Mouse (Mus musculus): Measurements from ENCODE around the gene Tbx10.
"Not testable (repeated sequence)": the region's sequence is repeated elsewhere in the genome, so short reads cannot be mapped to it uniquely, and the experiment has no call there.

Tbx10 gene

DNA sequence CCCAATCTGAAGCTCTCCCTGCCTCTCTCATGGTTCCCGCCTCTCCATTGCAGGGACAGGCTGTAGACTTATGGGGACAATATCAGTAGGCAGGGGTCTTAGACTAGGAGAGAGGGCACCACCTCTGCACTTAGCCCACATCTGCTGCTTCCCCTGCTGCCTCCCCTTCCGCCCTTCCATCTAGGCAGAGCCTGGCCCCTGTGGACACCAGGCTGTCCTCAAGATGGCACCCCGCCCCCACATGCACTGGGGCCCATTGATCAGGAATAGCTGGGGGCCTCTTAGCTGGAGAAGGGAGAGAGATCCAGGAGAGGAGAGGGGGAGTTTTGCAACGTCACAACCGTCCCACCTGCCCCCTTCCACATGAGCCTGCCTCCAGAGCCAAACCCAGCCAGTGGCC lies at the start of gene Tbx10:
Gene Tbx10 (plus strand): TSS at position 337 of the 400 bp plus-strand sequence.
- DNase-seq: no peak

- peak; percentile 55 for DNase-seq
These were observed 49.4 kb upstream of the Tbx10 start for GRCm38 (mm10) chr19:3942986-3943735.

- peak; percentile 71 for DNase-seq
These were observed 46.5 kb upstream of the Tbx10 start for GRCm38 (mm10) chr19:3945872-3946564.

DNA sequence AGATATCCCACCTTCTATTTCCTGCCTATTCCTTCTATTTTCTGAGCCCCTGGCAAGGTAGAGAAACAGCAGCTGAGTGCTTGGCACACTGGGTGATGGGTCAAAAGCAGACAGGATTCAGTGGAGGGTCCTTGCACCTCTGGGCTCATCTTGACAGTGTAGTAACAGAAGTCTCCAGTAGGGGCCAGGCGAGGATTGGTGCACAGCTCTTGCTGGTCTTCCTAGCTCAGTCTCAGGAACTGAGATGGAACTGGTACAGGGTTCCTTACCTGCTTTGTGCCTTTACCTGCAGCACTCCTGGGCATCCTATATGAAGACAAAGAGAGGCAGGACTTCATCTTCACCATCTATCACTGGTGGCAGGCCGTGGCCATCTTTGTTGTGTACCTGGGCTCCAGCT lies 45.8 kb upstream of the Tbx10 start:
- peak; percentile 81 for DNase-seq

GRCm38 (mm10) chr19:3947813-3948212 lies 44.7 kb upstream of the Tbx10 start:
- no peak for DNase-seq

GRCm38 (mm10) chr19:3948546-3948945 lies 44.0 kb upstream of the Tbx10 start:
- peak; percentile 33 for DNase-seq

DNA sequence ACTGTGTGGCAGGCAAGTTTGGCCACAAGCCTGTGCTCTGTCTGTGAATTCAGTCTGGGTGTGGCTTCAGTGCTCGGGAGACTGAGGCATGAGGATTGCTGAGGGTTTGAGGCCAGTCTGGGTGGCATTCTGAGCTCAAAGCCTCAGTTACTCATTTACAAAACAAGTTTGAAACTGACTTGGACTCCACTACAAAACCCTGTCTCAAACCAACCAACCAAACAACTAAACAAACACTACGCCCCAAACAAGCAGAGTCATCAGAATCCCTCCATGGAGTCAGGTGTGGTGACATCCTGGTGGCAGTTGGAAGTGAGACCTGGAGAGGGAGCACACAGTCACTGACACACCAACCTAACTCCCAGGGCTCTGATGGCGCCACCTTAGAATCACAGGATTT lies 42.2 kb upstream of the Tbx10 start:
- DNase-seq: peak; percentile 26

- DNase-seq: no peak
These were observed 41.1 kb upstream of the Tbx10 start for GRCm38 (mm10) chr19:3951461-3951860.

DNA sequence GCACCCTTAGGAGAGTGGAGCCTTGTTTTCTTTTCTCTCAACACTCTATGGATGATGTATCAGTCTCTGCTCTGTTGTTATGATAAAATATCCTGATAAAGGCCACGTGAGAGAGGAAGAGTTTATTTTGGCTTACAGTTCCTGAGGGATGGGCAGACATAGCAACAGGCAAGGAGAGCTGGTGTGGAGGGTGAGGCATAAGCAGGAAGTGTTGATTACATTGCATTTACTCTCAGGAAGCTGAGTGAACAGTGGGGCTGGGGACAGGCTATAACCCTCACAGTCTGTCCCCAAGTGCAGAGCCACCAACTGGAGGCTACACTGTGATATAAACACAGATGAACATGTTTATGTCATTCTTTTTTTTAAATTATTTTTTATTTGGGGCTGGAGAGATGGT lies 40.5 kb upstream of the Tbx10 start:
- DNase-seq: no peak

DNA sequence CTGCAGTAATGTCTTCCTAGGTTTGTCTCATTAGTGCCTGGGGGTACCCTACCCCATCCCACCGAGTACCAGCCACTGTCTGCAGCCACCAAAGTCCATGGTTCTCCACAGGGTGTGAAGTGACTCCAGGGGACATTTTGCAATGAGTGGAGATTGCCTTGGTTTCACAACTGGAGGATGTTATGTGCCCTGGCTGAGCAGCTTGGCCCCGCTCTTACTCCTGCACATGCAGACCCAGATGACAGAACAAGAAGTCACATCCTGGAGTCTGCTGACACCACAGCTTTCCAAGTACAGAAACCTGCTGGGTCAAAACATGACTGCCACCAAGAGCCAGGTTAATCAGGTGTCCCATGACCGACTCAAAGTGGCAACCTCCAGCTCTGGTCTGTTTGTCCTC lies 37.5 kb upstream of the Tbx10 start:
- DNase-seq: no peak

DNA sequence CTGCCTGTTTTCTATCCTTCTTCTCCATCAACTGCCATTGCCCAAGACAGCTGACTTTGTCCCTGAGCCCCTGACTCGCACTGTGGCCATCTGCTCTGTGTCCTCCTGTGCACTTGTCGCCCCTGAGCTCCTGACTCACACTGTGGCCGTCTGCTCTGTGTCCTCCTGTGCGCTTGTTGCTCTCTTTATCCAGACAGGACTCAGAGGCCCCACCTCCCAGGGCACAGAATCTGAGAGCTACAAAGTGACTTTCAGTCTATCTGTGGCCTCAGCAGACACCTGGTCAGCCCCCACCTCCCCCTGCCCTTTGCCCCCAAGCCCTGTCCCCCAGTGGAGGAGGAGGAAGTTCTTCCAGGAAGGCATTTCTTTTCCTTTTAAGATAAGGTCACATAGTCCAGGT lies 36.7 kb upstream of the Tbx10 start:
- DNase-seq: no peak

DNA sequence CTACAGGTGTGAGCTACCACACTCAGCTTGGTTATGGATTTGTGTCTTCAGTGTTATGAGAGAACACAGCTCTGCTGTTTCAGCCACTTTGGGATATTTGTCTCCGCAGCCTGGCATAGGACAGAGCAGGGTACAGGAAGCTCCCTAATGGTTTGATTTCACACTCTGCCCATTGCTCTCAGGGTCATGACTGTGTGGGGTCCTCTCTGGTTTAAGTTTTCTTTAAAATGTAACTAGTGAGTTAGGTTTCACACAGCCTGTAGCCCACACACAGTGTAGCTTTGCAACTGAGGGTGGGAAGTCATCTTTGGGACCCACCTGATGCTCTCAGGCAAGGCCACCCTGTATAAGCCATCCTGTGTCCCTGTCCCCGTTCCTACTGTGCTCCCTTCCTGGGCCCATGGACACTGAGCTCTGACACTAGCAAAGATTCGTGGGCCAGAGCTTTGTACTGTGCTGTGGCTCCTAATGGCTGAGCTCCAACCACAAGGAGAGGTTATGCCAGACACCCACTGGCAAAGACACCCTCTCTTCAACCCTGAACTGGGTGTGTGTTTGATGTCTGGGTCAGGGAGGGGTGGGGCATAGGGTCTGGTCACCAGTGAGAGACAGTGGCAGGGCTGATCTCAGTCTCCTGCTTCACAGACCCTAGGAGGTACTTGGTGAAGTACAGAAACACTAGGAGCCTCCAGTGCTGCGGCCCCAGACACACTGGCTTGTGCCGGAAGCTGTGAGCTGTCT lies 35.1 kb upstream of the Tbx10 start:
- peak; percentile 19 for DNase-seq

DNA sequence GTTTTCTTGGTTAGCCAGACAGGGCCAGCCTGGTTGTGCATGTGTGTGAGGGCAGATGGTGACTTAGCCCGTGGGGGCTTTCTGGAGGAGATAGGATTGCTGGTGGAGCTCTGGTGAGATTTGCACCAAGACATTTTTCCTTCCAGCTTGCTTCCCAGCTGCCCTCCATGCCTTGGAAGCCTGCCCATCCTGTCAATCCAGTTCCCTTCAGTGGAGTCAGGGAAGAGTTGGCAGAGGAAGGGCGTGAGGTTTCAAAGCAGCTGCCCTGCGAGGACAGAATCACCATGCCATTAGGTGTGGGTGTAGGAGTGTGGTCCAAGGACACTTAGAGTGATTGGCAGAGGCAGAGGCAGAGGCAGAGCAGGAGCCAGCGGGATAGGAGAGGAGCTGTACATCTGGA lies 34.1 kb upstream of the Tbx10 start, which contains the start of gene Aldh3b3:
Gene Aldh3b3 (plus strand): TSS at position 176 of the 400 bp plus-strand sequence.
- peak; percentile 26 for DNase-seq

GRCm38 (mm10) chr19:3959030-3959429 lies 33.5 kb upstream of the Tbx10 start:
- DNase-seq: peak; percentile 49

DNA sequence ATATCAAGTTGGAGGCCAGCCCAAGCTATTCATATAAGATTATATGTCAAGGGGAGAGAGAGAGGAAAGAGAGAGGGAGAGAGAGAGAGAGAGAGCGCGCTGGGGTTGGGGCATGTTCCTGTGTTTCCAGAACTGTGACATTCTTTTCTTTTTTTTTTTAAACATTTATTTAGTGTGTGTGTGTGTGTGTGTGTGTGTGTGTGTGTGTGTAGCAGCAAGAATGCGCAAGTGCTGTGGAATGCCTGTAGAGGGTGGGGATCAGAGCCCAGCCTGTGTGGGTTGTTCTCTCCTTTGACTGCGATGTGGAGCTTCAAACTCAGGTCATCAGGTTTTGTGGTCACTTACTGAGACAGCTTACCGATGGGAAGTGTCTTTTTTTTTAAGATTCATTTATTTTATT lies 32.3 kb upstream of the Tbx10 start:
- no peak for DNase-seq

DNA sequence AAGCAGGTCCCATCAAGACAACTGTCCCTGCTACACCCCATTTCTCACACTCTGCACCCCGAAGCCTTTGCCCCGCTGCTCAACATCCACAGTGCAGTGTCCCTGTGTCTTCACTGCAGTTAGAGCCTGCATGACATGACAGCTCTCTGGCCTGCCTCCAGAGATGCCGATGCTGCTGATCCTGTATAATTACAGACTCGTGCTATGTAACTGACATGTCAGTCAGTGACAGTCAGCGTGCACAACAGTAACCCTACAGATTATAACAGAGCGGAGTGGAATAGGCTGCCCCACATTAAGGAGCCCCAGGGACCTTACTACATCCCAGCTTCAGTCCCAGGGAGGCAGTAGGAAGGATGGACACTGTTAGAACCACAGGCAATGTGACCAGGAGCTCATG lies 30.7 kb upstream of the Tbx10 start:
- not testable (repeated sequence) for DNase-seq

GRCm38 (mm10) chr19:3962469-3962868 lies 30.1 kb upstream of the Tbx10 start:
- DNase-seq: no peak

DNA sequence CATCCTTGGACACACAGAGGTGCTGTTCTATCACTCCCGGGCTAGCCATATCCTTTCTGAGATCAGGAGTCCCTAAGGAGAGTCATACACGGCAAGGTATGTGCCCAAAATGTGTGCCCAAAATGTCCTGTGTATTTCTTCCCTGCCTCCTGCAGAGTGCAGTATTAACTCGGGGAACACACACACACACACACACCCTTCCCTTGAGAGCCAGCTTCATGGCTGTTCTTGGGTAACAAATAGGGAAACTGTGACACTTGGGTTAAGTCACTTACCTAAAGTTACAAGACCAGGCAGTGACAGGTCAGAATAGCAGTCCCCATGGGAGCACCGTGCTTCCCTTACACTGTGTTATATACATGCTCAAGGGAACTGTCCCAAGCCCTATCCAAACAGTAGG lies 28.5 kb upstream of the Tbx10 start:
- DNase-seq: no peak

DNA sequence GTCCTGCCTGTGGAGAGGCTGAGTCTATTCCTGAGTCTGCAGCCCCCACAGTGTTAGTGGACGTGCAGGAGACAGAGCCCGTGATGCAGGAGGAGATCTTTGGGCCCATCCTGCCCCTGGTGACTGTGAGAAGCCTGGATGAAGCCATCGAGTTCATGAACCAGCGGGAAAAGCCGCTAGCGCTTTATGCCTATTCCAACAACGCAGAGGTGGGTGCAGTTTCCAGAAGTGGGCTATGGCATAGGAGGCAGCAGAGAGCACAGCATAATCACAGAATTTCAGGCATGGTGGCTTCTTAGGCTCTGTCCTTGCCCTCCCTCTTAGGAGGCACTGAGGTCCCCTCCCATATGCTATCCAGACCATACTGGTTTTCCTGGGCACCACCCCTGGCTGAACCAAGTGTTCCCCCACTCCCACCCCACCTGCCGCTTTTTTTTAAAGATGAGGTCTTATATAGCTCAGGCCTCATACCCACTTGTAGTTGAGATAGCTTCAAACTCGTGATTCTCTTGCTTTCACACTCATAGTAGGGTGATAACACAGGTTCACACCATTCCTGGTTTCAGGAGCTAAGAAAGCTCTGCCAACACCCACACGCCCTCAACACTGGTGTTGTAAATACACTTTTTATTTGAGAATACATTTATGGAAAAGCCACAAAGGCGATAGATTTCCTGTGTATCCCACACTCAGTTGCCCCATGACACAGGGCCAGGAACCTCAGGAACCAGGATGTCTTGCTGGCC lies 26.0 kb upstream of the Tbx10 start:
- DNase-seq: no peak

DNA sequence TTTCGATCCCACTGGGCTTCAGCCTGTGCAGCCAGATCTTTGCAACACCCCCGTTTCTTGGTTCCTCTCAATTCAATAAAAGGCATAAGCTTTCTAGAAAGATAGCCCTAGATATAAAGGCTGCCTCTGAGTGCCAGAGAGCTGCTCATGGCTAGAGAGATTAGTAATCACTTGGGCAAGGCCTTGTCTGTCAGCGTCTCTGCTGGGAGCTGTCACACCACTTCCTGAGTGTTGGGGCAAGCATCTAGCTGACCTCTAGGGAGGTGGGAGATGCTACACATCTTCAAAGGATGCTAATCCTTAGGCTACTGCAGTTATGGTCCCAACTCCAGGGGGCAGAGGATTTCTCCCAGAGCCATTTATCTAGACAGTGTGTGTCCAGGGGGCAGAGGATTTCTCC lies 25.3 kb upstream of the Tbx10 start:
- no peak for DNase-seq

DNA sequence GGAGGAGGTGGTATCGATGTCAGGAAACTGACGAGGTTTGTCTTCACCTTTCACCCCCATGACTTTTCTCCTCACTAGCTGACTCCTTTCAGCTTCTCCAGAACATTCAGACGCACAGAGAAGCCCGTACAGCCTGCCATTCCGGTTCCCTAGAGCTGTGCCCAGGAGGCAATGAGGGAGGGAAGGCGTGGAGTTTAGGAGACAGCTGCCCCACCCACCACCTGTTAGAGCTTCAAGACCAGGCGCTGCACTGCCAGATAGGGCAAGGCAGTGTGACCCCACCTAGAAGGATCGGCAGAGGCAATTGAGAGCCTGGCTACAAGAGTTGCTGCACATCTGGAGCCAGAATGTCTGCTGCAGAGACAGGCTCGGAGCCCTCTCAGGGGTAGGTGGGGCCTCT lies 20.3 kb upstream of the Tbx10 start, which contains the start of gene Aldh3b2:
Gene Aldh3b2 (plus strand): TSS at position 100 of the 400 bp plus-strand sequence.
- no peak for DNase-seq

DNA sequence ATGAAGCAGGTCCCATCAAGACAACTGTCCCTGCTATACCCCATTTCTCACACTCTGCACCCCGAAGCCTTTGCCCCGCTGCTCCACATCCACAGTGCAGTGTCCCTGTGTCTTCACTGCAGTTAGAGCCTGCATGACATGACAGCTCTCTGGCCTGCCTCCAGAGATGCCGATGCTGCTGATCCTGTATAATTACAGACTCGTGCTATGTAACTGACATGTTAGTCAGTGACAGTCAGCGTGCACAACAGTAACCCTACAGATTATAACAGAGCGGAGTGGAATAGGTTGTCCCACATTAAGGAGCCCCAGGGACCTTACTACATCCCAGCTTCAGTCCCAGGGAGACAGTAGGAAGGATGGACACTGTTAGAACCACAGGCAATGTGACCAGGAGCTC lies 17.9 kb upstream of the Tbx10 start:
- not testable (repeated sequence) for DNase-seq

DNA sequence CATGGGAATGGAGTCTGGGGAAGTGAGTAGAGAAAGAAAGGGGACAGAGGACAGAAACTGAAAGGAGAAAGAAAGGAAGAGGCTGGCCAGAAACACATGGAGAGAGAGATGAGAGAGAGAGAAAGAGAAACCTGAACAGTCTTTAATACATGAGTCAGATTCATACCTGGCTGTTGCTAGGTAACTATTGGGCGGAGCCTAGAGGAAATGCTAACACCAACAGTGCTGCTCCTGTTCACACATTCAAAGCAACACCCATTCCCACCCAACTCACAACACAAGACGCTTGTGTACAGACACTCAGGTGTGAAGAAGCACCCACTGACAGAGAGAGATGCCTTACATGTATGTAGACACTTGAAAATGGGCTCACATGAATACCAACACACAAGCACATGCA lies 16.7 kb upstream of the Tbx10 start:
- DNase-seq: no peak

All from kidney, postnatal 14 days (tissue).